Mouse (Mus musculus) ES-Bruce4 (cell line): Measurements from ENCODE around the gene Arntl2.

Experiments
- CTCF ChIP-seq: IDR thresholded peaks from one replicate; pipeline ENCODE4 v1.8.1; 2011; ENCODE audit warnings: low read depth, low read length
- EP300 ChIP-seq: IDR thresholded peaks from 2 replicates; pipeline ENCODE4 v1.6.1; 2011; ENCODE audit warnings: low read depth, low read length; ENCODE audit not compliant: insufficient read depth
- POLR2A ChIP-seq: IDR thresholded peaks from one replicate; pipeline ENCODE4 v1.8.1; 2011; ENCODE audit warnings: low read length; ENCODE audit not compliant: insufficient read depth

- TF ChIP-seq CTCF, result no peak
- no peak for TF ChIP-seq POLR2A
- TF ChIP-seq EP300, result no peak
Observed at GRCm38 (mm10) chr6:146764593-146764992, 31.3 kb upstream of the Arntl2 start.
